Mouse (Mus musculus) forebrain, embryonic 11.5 days (tissue): ENCODE data around the gene Hdac9. TPM values are rescaled to one million over a fixed set of nuclear protein-coding genes. Genes with fewer than 3 reads are reported as not detected.

Source experiments
- ATAC-seq: fragments of 200-750 bp; cut with Nextera tagmentation; replicated peaks from 2 replicates; pipeline ENCODE4 v1.8.0; 2017; ENCODE audit warnings: moderate TSS enrichment; ENCODE audit not compliant: low FRiP score
- DNase-seq: peaks from one replicate; pipeline ENCODE4 v3.0.0-alpha.2; 2017; ENCODE audit warnings: low spot score
- H3K27ac ChIP-seq: fragments of 300-500 bp; sonication (generic); 2 replicates; pipeline ENCODE4 v1.5.1; 2014; ENCODE audit warnings: low read depth, low read length
- H3K27me3 ChIP-seq: fragments of 300-500 bp; sonication (generic); 2 replicates; pipeline ENCODE4 v1.6.1; 2014; ENCODE audit warnings: mild to moderate bottlenecking, low read length, mixed read lengths; ENCODE audit not compliant: control insufficient read depth, insufficient read depth
- H3K36me3 ChIP-seq: fragments of 300-500 bp; sonication (generic); 2 replicates; pipeline ENCODE4 v1.6.1; 2014; ENCODE audit warnings: mild to moderate bottlenecking, low read length, moderate library complexity, mixed read lengths; ENCODE audit not compliant: control insufficient read depth, insufficient read depth
- H3K4me1 ChIP-seq: fragments of 300-500 bp; sonication (generic); replicated peaks from 2 replicates; pipeline ENCODE4 v1.6.1; 2014; ENCODE audit warnings: low read length, mixed read lengths; ENCODE audit not compliant: control insufficient read depth, insufficient read depth
- H3K4me2 ChIP-seq: fragments of 300-500 bp; sonication (generic); 2 replicates; pipeline ENCODE4 v1.6.1; 2014; ENCODE audit warnings: low read depth, mild to moderate bottlenecking, low read length, moderate library complexity, mixed read lengths; ENCODE audit not compliant: severe bottlenecking
- H3K4me3 ChIP-seq: fragments of 300-500 bp; sonication (generic); 2 replicates; pipeline ENCODE4 v1.5.1; 2014; ENCODE audit warnings: low read depth, low read length
- H3K9ac ChIP-seq: fragments of 300-500 bp; sonication (generic); 2 replicates; pipeline ENCODE4 v1.6.1; 2014; ENCODE audit warnings: low read length
- H3K9me3 ChIP-seq: fragments of 300-500 bp; sonication (generic); 2 replicates; pipeline ENCODE4 v1.6.1; 2016; ENCODE audit warnings: low read length, mixed read lengths; ENCODE audit not compliant: control insufficient read depth
- WGBS: fragments of 180-500 bp; shearing (Covaris S2); extraction: QIAGEN DNeasy Blood & Tissue Kit; methylation state at CpG from one replicate; pipeline ENCODE4 v1.1.7; 2014; 5-methylcytosine and 5-hydroxymethylcytosine counted together
- polyA plus RNA-seq: library from polyadenylated mRNA; unstranded; fragments of >200 nt; fragmentation: Nextera tagmentation; extraction: Ambion mirVana; gene quantifications from 2 replicates; pipeline ENCODE4 v1.2.1, GENCODE M21; 2014

Gene Hdac9
- polyA plus RNA-seq, 1 experiment from 2014 or later = 9.6 TPM

DNA sequence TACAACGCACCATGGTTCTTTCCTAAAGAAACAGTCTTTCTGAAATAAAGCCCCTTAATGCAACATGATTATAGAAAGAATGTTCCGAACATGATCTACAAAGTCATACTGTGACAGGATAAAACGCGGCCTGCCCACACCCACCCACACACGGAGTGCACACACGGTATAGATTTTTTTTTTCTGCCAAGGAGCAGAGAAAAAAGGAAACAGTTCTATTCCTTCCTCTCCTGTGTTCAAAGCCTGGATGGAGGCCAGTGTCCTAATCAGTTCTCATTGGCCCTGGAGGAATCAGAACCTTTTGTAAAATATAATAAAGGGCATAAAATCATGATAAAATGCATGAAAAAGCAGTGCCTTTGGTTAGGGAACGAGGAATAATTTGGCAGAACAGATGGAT, 624.5 kb downstream of the Hdac9 start:
- WGBS = 84% methylated on average over 7 of the region's 7 CpGs
- H3K27me3 ChIP-seq = no peaks in the 10 kb centered on the region

GRCm38 (mm10) chr12:34287218-34287617, 629.7 kb downstream of the Hdac9 start:
- no peak for DNase-seq
- no peak for ATAC-seq
- Histone ChIP-seq H3K9me3 (no peaks in the 10 kb centered on the region), H3K27ac (no peak overlapping the region), H3K36me3 (no peaks in the 10 kb centered on the region), H3K9ac (no peak overlapping the region), H3K4me3 (no peak overlapping the region), H3K4me2 (no peak overlapping the region), H3K27me3 (no peaks in the 10 kb centered on the region), H3K4me1 (no peaks in the 10 kb centered on the region)
- 89% methylated on average over 2 of the region's 2 CpGs for WGBS

More for the DNA sequence above, 624.5 kb downstream of the Hdac9 start:
- ATAC-seq = no peak
- no peaks in the 10 kb centered on the region for H3K9me3 ChIP-seq
- no peak overlapping the region for H3K4me3 ChIP-seq
- no peak overlapping the region for H3K27ac ChIP-seq
- DNase-seq = no peak
- no peaks in the 10 kb centered on the region for H3K36me3 ChIP-seq
- no peak overlapping the region for H3K4me2 ChIP-seq
- no peak overlapping the region for H3K9ac ChIP-seq
- H3K4me1 ChIP-seq = no peaks in the 10 kb centered on the region

GRCm38 (mm10) chr12:34284888-34285287, 632.0 kb downstream of the Hdac9 start:
- ATAC-seq = no peak
- Histone ChIP-seq H3K36me3 (no peaks in the 10 kb centered on the region), H3K9me3 (no peaks in the 10 kb centered on the region)

DNA sequence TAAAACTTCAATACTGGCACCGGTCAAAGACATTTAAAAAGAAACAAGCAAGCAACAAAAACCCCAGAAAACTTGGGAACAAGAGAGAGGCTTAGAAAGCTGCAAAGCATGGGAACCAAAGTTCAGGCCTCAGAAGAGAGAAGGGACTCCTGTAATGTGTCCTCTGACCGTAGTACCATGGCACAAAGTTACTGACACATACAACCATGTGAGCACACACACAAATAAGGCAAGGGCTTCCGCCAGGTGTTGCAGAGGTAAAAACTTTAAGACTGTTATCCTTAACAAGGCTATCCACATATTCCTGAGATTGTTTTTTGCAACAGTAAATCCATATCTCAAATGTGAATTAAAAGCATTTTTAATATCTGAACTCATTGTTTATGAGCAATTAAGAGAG, 632.5 kb downstream of the Hdac9 start:
- Histone ChIP-seq H3K9ac (no peak overlapping the region), H3K36me3 (no peaks in the 10 kb centered on the region), H3K9me3 (no peaks in the 10 kb centered on the region), H3K4me1 (no peaks in the 10 kb centered on the region), H3K27ac (no peak overlapping the region), H3K4me2 (no peak overlapping the region), H3K27me3 (no peaks in the 10 kb centered on the region), H3K4me3 (no peak overlapping the region)
- WGBS = 92% methylated on average over 3 of the region's 3 CpGs
- DNase-seq (no peak), ATAC-seq (no peak)

More at GRCm38 (mm10) chr12:34284888-34285287, 632.0 kb downstream of the Hdac9 start:
- Histone ChIP-seq H3K4me2 (no peak overlapping the region), H3K27ac (no peak overlapping the region), H3K27me3 (no peaks in the 10 kb centered on the region), H3K9ac (no peak overlapping the region), H3K4me1 (no peaks in the 10 kb centered on the region), H3K4me3 (no peak overlapping the region)
- DNase-seq = no peak

DNA sequence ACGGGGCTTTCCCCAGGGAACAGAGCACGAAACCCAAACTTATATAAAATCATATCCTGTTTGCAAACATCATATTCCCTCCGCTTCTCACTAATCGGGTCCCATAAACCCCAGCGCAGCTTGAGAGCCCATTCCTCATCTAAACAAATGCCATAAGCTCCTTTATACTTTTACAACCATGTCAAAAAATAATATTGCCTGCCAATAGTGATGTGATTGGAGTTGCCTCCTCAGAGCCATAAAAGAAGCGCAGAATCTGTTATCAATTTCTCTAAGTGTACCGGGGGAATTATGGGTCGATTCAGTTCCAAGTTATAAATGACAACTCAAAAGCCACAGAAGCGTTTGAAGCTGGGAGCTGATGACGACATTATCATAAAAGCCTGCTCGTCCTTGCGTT, 638.1 kb downstream of the Hdac9 start:
- Histone ChIP-seq H3K4me3 (no peak overlapping the region), H3K9me3 (no peaks in the 10 kb centered on the region), H3K4me1 (no peaks in the 10 kb centered on the region), H3K36me3 (no peaks in the 10 kb centered on the region), H3K4me2 (no peak overlapping the region), H3K27ac (no peak overlapping the region), H3K9ac (no peak overlapping the region), H3K27me3 (no peaks in the 10 kb centered on the region)
- DNase-seq = no peak
- WGBS = 87% methylated on average over 12 of the region's 12 CpGs
- no peak for ATAC-seq

DNA sequence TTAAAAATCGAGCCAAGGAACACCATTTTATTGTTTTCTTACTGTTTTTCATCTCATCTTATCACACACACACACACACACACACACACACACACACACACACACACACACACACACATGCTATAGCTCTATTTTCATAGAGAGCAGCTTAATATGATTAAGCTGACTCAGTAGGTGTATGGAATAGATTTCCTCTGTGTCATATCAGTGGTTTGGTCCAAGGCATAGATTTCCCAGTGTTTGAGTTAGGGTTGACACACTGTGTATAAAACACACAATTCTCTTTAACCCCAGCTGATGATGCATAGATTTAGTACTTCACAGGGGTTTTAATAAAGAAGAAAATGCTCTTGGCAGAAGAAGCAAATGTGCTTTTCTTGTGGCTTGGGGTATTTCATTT, 643.1 kb downstream of the Hdac9 start:
- Histone ChIP-seq H3K4me1 (no peaks in the 10 kb centered on the region), H3K36me3 (no peaks in the 10 kb centered on the region), H3K9ac (no peak overlapping the region), H3K4me2 (no peak overlapping the region), H3K9me3 (no peaks in the 10 kb centered on the region), H3K27me3 (no peaks in the 10 kb centered on the region), H3K4me3 (no peak overlapping the region), H3K27ac (no peak overlapping the region)
- DNase-seq (no peak), ATAC-seq (no peak)
- WGBS = 84% methylated on average over 1 of the region's 1 CpGs

GRCm38 (mm10) chr12:34270096-34270495, 646.8 kb downstream of the Hdac9 start:
- 72% methylated on average over 6 of the region's 6 CpGs for whole genome bisulfite sequencing
- Histone ChIP-seq H3K4me1 (no peaks in the 10 kb centered on the region), H3K27ac (no peak overlapping the region), H3K36me3 (no peaks in the 10 kb centered on the region), H3K27me3 (no peaks in the 10 kb centered on the region), H3K4me2 (no peak overlapping the region), H3K9ac (no peak overlapping the region), H3K4me3 (no peak overlapping the region), H3K9me3 (no peaks in the 10 kb centered on the region)
- no peak for DNase-seq
- ATAC-seq = no peak

- no peak for ATAC-seq
- no peak overlapping the region for H3K9ac ChIP-seq
- no peaks in the 10 kb centered on the region for H3K27me3 ChIP-seq
- no peaks in the 10 kb centered on the region for H3K9me3 ChIP-seq
- H3K27ac ChIP-seq = no peak overlapping the region
- DNase-seq = no peak
- no peaks in the 10 kb centered on the region for H3K4me1 ChIP-seq
- no peak overlapping the region for H3K4me2 ChIP-seq
- no peak overlapping the region for H3K4me3 ChIP-seq
- no peaks in the 10 kb centered on the region for H3K36me3 ChIP-seq
- WGBS = 69% methylated on average over 13 of the region's 13 CpGs
Observed at GRCm38 (mm10) chr12:34269472-34270040, 647.3 kb downstream of the Hdac9 start.

- 89% methylated on average over 4 of the region's 4 CpGs for WGBS
- Histone ChIP-seq H3K4me1 (no peaks in the 10 kb centered on the region), H3K36me3 (no peaks in the 10 kb centered on the region), H3K27ac (no peak overlapping the region), H3K4me2 (no peak overlapping the region), H3K9me3 (no peaks in the 10 kb centered on the region), H3K4me3 (no peak overlapping the region), H3K27me3 (no peaks in the 10 kb centered on the region), H3K9ac (no peak overlapping the region)
- DNase-seq = no peak
- no peak for ATAC-seq
Observed at GRCm38 (mm10) chr12:34259651-34260050, 657.2 kb downstream of the Hdac9 start.
